Mouse (Mus musculus) T-helper 17 cell (primary cell): ENCODE results near the gene Acad12.

ENCODE experiments used
- in situ Hi-C, 2 experiments: fragments of 300-600 bp; cut with MboI, MseI; formaldehyde crosslinking; loops; 1 replicate in 1 of 2; 2 replicates in 1 of 2; pipeline ENCODE4 v1.15.1; 2025; ENCODE audit warnings: high pct_unique_total_duplicates in 2 of 2

The Acad12 gene

DNA sequence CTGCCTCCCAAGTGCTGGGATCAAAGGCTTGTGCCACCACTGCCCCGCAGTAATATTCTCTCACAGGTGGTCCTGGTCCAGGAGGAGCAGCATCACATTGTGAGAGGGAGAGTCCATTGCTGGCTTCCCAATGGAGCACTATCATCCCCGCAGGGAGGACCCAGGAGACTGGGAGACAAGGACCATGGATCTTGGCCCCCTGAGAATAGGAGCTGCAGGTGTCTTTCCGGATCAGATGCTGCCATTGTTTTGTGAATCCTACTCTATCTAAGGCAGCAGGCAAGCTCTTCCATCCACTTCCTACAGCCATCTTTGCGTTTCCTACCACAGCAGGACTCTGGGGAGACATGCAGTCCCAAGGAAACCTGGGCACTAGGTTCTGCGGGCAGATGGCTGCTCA lies 33.0 kb downstream of the Acad12 start:
- in situ Hi-C loops: no loop called here

DNA sequence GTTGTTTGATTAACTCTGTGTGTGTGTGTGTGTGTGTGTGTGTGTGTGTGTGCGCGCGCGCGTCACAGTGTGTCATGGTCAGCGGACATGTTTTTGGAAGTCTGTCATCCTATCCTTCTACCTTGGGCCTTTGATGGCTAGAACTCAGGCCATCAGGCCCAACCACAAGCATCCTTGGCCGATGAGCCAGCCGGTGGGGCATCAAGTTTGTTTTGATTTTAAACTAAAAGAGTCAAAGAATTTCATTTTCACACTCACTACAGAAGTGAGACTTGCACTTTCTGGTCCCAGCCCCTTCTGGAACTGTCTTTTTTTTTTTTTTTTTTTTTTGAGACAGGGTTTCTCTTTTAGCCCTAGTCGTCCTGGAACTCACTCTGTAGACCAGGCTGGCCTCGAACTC lies 33.7 kb downstream of the Acad12 start:
- in situ Hi-C loops: no loop called here

DNA sequence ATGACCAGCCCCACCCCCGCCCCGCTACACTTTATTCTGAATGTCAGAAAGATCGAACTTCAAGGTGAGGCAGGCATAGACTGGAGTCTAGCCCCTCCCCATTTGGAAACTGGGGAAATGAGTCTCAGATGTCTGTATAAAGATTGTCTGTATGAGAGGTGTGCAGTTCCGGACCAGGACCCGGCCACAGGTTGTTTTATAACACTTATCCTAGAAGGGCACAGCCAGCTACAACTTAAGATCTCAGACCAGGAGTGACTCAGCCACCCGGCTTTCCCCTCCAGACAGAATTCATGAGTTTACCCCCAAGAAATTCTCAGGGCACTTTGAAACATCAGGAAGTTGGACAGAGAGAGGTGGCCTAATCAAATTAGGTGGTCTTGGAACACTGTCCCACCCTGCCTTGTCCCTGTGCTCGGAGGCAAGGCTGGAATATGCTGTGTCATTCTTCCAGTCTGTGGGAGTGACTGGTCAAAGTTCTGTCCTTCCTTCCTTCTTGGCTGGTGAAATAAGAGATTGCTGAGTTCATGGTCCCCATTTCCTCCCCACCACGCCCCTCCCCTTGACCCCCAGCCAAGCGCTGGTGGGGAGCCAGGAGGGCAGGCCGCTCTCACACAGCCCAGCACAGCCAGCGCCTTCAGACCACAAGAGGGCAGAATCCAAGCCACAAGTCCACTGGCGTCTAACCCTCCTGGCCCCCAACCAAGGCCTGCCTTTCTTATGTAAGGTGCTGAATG lies 34.8 kb downstream of the Acad12 start:
- in situ Hi-C loops: no loop called here

DNA sequence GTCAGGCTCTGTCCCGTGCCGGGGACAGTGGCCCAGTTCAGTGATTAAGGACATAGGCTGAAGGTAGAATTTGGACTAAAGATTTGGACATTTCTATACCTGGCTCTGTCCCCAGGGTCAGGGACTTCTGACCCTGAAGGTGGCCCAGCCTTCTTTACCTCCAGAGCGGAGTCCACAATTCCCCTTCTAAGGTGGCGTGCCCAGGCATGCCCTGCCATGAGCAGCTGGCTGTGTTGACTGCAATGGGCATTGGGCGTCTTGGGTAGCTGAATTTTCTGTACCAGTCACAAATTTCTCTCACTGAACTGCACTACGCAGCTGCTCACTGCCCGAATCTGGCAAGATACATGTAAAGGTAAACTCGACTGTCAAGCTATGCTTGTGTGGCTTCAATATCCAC lies 36.8 kb downstream of the Acad12 start:
- in situ Hi-C loops: no loop called here

DNA sequence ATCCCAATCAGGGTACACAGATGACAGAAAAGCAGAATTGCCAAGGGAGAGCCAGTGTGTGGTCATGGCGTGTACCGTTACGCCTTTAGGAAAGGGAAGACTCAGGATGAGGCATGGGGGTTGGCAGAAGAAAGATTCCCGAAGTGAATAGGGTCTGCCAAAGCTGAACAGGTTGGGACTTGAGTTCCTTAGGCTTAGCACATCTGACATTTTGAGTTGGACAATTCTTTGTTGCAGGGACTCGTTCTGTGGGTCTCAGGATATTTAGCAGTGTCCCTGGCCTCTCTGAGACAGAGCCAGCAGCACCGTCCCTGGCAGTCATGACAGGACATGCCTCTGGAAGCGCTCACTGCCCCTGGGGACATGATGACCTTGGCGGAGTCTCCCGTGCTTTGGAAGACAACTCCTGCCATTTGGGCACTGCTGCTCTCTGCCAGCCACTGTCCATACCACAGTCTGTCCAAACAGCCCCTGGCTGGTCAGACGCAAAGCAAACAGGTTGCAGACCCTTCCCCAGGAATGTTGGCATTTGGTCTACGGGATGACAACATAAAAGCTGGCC lies 41.7 kb downstream of the Acad12 start:
- in situ Hi-C loops: no loop called here

DNA sequence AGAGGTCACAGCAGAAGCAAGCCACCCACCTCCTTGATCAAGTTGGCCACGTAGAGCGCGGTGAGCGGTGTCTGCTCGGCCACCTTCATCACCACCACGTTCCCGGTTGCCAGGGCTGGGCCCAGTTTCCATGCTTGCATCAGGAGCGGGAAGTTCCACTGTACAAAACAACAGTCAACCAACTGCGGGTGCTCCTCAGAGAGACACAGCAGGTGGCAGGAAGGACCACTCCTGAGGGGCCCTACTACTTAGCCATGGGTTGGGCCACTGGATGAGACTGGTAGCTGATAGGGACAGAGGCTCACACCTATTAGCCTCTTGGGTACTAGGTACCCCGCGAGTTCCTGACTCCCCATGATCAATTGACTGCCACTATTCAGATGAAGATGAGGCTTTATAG lies 42.9 kb downstream of the Acad12 start:
- in situ Hi-C loops: no loop called here

DNA sequence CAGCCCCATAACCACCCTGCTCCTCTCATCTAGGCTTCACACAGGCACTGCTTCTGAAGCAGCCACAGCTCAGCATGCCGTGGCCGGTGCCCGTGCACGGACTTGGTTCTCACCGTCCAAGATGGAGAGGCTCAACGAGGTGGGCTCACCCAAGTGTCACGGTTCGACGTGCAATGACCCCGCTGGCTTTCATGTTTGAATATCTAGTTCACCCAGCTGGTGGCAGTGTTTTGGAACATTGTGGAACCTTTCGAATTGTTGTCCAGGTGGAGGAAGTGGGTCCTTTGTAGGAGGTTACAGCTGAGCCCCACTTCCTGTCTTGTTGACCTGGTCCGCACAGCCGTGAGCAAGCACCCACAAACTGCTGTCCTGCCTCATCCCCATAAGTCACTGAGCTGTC lies 44.6 kb downstream of the Acad12 start:
- in situ Hi-C loops: no loop called here

DNA sequence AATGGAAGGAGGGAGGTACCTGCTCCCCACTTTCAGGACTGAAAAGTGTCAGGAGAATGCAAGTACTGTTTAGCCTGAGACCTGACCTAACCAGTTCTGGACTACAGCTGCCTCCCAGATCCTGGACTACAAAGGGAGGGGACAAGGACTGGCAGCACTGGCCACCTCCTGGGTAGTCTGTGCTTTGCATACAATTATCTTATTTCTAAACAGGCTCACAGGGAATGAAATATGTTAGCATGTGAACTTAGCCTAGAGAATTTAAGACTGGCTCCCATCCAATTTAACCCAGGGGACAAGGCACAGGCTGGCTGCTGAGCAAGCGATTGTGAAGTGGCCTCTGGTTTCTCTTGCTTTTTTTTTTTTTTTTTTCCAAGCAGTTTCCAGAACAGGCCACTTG lies 48.0 kb downstream of the Acad12 start:
- in situ Hi-C loops: no loop called here

DNA sequence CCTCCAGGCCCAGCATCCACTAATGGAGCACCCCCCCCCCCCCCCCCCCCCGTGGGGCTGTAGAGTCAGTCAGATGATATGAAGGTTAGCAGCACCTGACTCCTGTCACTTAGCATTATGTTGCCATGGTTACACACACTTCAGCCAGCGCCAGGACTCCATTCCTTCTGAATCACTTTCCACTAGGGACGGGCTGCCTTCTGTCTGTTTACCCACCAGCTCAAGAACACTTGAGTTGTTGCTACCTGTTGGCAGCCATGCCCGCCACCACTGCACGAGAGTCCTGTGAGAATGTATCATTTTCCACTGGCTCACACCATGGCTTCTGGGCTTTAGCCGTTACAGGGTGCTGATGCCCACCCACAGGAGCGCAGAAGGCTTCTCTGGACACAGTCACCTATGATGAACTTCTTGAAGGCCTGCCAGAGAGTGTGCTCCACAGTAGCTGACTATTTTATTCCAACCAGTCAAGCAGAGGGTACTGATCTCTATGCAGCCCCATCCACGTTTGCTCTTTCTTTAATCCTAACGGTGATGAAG lies 48.8 kb downstream of the Acad12 start:
- in situ Hi-C loops: loop anchor here in 1 of 2 experiments (5.0 kb wide), 1 partner anchor 37 kb away; no protein-coding TSS in a partner anchor

DNA sequence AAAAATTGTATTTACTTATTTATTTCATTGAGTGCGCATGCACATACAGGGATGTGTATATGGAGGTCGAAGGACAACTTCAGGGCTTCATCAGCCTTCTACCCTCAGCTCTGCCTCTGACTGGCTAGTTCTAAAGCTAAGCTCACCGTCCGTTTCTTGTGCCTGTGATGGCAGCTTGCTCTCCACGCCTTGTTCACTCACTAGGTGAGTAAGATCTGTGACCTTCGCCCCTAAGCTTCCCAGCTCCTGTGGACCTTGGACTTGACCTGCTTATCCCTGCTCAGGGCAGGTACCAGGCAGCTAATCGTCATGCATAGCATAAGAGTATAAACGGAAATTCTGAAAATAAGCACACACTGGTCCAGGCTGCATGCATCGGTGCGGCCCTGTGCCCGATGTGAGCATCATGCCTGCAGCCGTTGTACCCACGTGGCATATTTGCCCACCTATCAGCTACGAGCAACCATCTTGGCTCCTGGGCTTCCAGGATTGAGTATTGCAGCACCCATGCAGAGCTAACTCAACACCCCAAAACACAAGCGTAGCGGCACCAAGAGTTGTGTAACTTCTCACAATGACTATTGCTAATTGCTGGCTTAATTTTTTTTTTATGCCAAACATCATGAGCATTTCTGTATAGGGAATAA lies 52.6 kb downstream of the Acad12 start:
- in situ Hi-C loops: loop anchor here in 1 of 2 experiments (5.0 kb wide), 1 partner anchor 41 kb away; no protein-coding TSS in a partner anchor

DNA sequence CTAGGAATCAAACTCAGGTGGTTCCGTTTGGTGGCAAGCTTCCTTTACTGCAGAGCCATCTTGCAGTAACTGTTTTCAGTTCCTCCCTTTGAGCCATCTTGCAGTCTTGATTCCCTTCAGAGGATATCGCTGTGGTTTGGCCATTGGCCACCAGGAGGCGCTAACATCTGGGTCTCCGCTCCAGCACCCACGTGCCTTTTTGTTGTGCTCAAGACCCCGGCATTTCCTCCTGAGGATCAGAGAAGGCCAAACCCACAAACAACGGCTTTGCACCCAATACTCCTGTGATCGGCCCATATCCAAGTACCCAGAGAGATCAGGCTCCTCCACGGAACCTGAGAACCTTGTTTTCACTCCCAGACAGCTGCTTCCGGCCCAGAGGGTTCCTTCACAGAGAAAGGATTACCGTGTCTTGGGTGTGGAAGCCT lies 54.3 kb downstream of the Acad12 start:
- in situ Hi-C loops: loop anchor here in 1 of 2 experiments (5.0 kb wide), 1 partner anchor 33 kb away; no protein-coding TSS in a partner anchor

DNA sequence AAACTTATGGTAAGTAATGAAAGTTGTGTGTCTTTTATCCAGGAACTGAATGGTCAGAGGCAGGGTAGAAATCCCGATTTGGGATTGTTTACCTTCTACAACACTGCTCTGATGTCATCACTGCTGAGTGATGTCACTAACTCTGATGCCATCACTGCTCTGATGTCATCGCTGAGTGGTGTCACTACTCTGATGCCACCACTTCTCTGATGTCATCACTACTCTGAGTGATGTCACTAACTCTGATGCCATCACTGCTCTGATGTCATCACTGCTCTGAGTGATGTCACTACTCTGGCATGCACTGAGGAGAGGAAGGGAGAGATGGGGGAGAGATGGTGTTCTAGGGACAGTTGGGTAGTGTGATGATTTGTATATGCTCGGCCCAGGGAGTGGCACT lies 56.3 kb downstream of the Acad12 start:
- in situ Hi-C loops: loop anchor here in 1 of 2 experiments (5.0 kb wide), 1 partner anchor 35 kb away; no protein-coding TSS in a partner anchor

DNA sequence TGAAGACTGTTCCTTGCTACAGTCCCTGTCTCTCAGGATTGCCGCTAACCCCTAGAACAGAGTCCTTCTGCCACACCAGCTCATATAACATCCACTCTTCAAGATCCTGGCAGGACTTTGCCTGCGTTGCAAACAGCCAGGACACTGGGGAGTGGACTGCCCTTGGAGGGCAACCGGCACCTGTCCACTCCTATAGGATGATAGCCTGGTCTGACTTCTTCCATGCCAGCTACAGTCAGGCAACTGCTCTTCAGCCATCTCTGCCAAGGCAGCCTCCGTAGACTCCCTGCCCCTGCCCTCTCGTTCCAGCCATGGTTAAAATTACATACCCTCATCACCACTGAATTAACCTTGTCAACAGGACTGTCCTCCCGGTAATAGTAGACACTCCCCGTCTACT lies 69.5 kb downstream of the Acad12 start:
- in situ Hi-C loops: no loop called here

DNA sequence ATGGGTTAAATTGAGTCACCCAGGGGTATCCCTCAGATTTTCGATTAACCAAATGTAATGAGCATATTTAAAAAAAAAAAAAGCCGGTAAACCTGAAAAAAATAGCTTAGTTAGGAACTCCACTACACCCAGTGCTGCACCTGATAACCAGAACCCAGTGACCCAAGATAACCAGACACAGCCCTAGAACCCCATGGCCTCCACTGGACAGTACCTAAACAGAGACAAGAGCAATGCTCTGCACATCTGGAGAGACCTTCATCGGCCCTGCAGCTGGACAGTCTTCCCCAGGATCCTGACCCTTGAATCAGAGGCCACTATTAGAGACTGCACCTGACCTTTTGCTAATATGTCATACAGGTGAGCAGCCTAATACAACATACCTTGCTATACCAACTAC lies 71.7 kb downstream of the Acad12 start:
- in situ Hi-C loops: no loop called here
